Mouse (Mus musculus) spleen, embryonic (tissue): Measurements from ENCODE around the gene Palm3.

Experiments
- CTCF ChIA-PET: fragments of 350-600 bp; sonication (Branson Sonifier 250); formaldehyde crosslinking; loops from one replicate; lab custom pipeline; 2022; lab: Charles Lee

Palm3 gene

DNA sequence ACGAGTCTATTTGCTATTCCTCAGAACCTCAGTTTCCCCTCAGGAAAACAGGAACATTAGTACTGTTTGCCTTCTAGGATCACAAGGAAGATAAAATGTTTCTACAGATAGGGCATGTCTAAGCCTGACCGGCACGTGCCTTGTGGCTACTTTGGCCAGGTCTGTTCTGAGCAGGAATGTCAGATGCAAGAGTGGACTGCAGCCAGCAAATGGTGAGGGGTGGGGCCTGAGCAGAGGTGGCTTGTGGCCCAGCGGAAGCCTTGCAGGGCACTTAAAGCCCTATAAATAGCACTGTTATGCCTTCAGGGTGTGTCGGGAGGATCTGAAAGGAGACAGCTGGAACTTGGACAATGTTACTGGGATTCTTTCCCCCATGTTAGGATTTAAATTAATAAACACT, 1.8 kb downstream of the Palm3 start:
- CTCF ChIA-PET = no interaction called here

DNA sequence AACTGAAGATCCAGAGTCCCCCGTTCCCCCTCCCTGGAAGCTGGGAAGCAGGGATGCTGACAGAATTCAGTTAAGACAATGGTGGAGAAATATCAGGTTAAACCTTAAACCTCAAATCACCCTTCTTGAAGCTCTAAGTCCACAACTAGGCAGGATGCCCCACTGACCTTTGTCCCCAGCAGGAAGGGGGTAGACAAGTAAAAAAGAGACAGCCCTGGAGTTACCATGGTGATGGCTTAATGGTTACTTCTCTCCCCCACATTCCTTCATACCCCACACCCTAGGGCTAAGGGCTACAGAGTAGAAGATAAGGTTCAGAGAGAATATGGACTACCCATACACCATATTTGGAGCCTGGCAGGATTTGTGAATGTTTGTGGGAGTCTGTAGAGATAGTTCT, 2.4 kb downstream of the Palm3 start:
- CTCF ChIA-PET = interaction anchor here (0.6 kb wide), 1 partner anchor 16 kb away, joined by 8 read pairs; no protein-coding TSS in a partner anchor

DNA sequence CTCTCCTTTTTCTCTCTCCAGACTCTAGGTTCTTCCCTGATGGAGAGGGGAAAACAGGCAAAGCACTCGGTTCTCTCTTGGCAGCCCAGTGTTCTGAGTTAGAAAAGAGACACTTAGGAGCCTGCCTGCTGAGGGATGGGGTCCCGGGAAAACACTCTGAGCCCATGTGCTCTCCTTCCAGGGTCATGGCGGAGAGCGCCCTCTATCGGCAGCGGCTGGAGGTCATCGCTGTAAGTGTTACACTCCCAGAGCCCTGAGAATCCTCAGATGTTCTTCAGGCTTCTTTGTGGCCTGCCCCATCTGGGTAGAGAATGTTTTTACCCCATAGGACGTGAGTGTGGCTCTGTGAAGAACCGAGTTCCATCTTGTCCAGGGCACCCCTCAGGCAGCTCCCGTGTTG, 2.9 kb downstream of the Palm3 start:
- CTCF ChIA-PET = interaction anchor here (0.7 kb wide), 1 partner anchor 1011 kb away, joined by 6 read pairs; no protein-coding TSS in a partner anchor

DNA sequence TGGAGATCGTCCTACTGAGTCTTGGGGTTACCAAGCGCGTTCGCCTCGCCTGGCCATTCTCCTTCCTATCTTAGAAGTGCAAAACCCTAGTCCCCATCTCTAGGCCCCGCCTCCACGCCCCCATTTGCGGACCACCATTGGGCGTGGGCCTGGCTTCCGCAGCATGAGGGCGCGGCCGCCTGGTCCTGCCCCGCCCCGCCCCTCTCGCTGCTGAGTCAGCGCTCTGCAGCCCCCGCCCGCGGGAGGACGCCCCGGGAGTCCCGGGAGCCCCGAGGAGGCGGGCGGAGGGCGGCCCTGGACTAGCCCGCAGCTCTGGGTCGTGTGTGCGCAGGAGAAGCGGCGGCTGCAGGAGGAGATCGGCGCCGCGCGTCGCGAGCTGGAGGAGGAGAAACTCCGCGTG, 4.6 kb downstream of the Palm3 start:
- CTCF ChIA-PET = interaction anchor here (0.6 kb wide), 1 partner anchor 161 kb away, joined by 5 read pairs; no protein-coding TSS in a partner anchor

DNA sequence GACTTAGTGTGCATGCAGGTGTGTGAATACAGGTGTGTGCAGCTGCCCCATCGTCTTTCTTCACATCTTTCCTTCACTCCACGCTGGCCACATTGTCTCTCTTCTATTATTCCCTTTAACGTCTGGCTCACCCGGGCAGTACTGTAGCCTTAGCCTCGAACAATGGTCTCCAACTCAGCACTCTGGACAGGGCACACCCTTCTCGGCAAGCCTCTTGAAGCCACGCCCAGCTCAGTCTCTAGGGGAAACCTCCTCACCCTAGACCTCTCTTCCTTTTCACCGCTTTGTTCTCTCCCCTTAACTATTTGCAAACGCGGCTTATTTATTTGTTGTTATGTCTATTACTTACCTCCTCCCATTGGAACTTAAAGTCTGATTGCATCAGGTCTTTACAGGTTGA, 6.2 kb downstream of the Palm3 start:
- CTCF ChIA-PET = no interaction called here

DNA sequence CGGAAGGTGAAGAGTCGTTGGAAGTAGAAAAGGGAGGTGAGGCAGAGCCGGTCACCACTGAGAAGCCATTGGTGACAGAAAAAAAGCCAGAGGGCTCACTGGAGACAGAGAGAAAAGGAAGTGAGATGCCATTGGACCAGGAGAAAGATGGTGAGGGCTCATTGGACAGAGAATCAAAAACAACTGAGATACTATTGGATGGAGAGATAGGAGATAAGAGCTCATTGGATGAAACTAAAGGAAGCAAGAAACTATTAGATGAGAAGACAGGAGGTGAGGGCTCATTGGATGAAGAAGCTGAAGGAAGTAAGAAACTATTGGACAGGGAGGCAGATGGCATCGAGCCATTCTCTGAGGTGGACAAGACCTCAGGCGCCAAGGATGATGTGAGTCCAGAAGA, 8.0 kb downstream of the Palm3 start:
- CTCF ChIA-PET = no interaction called here

DNA sequence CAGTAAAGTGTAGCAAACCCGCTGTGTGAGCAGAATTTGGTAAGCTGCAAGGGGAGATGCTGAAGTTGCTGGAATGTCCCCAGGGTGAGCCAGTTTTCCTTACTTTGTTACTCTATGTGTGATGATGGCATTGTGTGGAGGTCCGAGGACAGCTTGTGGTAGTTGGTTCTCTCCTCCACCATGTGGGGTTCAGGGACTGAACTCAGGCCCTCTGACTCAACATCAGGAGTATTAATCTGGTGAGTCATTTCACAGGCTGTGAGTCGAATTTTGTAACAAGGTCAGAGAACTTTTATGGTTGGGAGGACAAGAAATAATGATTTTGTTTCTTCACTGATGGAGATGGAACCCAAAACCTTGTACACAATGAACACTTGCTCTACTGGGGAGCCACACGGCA, 11.5 kb downstream of the Palm3 start:
- CTCF ChIA-PET = no interaction called here

DNA sequence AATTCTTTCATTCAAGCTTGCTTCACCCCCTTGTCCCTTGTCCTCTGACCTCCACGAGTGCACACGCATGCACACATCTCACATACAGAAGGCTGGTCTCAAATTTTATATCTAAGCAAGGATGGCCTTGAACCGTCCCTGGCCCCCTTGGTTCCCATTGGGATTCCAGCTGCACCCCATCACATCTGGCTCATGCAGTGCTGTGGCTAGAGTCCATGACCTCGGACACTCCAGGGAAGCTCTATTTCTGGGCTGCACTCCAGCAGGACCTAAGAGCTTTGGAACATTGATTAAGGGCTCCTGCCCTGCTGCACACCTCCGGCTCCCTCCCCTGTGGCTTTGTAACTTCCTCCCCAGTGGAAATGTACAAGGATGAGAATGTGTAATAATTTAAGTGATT, 16.7 kb downstream of the Palm3 start:
- CTCF ChIA-PET = no interaction called here

DNA sequence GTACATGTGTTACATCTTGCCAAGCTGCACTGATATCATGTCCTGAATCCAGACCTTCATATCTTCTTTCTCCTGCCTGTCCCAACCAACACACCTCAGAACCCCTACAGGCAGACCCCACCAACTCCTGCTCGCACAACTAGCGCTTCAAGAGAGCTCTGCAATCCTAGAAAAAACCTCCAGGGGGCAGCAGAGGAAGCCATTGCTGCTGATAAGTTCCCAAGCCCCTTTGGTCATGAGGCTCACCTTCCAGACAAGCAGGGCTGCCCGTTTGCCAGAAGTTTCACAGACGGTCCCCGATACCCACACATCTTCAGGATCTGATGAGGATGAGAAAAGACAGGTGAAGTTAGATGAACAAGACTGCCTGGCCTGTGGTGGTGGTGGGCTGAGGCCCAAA, 17.8 kb downstream of the Palm3 start:
- CTCF ChIA-PET = interaction anchor here (0.7 to 1.4 kb wide), 5 partner anchors 8 to 159 kb away, joined by 3 to 5 read pairs (median 3); no protein-coding TSS in a partner anchor

DNA sequence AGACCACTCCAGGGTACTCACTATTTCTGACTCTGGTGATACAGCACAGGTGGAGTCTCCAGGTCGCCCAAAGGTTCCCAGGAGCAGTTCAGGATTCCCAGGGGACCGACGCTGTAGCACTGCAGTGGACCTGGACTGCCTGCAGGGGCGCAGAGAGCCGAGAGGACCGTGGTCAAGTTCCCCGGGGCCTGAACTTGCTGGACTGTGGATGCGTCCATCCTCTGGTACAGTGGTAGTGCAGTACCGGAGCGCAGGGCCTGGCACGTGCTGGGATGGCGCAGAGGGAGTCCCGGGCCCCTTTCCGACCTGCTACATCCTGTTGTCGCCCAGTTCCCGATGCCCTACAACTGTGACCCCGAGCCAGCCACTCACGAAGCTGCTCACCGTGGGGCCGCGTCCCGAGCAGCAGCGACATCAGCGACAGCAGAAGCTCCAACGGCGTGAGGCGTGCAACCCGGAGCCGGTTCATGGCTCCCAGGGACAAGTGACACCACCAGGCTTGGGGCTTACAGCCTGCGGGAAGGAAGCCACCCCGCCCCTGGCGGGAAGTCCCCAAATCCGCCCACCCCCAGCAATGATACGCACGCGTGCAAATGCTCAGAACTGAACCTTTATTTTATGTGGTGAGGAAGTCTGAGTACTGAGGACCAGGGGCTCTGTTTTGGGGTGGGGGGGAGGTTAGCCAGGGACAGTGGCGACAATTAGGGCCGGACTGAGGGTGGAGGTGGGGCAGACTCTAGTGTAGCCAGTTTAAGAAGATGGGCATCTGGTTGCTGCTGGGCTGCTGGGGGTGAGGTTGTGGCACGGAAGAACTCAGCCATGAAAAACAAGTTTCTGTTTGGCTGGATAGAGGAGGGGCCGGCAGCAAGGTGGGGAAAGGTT, 21.0 kb downstream of the Palm3 start, which contains the start of gene Il27ra:
TSS of gene Il27ra (minus strand) at position 524 of the 882 bp plus-strand sequence.
- CTCF ChIA-PET = interaction anchor here (0.5 kb wide), 1 partner anchor 89 kb away, joined by 26 read pairs; no protein-coding TSS in a partner anchor

DNA sequence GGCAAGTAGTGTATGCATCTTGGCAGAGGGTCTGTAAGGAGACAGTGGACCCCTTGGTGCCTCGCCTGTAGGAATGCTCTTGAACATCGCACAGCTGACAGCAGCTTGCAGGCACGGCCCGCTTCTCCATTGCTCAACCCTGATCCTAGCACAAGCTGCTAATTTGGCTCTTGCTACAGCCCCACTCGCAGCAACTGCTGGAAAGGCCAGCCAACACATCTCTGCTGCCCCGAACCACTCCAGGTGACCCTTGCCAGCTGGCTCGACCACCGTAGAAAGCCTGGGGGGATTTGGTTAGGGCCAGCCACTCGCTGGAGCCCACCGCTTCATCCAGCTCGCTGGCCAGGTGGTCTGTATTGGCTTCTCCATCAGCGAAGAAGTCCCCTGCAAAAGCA, 21.7 kb downstream of the Palm3 start:
- CTCF ChIA-PET = interaction anchor here (1.0 kb wide), 1 partner anchor 61 kb away, joined by 3 read pairs; no protein-coding TSS in a partner anchor

DNA sequence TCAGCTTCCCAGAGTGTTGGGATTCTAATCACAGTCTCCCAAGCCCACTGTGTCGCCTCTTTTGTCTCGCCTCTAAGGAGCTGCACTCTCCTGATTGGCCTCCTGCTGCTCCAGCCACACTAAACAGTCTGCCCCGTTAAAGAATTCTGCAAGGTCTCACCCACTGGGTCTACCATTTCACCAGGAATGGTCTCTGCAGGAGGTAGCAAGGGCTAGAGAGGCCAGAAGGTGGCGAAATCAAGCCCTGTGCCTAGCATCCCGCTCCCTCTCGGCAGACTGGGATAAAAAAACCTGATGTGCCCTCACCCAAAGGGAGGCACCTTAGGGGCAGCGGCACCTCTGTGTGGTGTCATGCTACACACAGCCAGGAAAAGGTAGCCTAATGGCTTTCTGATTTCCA, 22.8 kb downstream of the Palm3 start:
- CTCF ChIA-PET = no interaction called here

DNA sequence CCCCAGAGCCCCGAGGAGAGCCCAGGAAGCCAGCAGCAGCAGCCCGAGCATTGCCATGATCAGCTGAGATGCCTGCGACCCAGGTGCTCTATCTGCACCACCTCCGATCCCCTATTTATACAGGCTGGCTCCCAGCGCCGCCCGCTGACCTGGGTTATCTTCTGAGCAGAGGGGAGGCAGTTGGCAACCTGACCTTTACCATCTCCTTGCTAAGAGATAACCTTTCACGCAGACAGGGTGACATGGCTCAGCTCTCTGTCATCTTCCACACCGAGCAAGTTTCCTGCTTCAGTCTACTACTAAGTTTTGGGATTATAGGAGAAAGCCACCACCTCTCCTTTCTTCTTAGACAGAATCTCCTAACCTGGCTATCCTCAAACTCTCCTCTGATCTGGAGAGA, 23.6 kb downstream of the Palm3 start, which contains the start of gene Rln3:
TSS of gene Rln3 (minus strand) at position 101 of the 400 bp plus-strand sequence.
- CTCF ChIA-PET = interaction anchor here (0.6 kb wide), 1 partner anchor 1256 kb away, joined by 5 read pairs; no protein-coding TSS in a partner anchor

DNA sequence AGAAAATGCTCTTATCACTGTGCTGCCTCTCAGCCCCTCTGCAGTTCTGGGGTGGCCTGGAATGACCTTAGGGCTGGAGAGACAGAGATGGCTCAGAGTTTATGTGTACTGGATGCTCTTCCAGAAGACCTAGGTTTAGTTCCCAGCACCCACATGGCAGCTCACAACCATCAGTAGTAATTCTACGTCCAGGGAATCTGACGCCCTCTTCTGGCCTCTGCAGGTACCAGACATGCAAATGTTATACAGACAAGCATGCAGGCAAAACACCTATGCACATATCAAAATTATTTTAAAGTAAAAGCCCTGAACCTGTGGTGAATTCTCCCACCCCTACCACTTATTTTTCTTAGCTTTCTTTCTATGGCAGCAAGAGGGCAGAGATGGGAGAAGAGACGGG, 25.2 kb downstream of the Palm3 start:
- CTCF ChIA-PET = interaction anchor here (0.6 to 1.0 kb wide), 3 partner anchors 8 to 324 kb away, joined by 3 to 5 read pairs (median 3); no protein-coding TSS in a partner anchor

DNA sequence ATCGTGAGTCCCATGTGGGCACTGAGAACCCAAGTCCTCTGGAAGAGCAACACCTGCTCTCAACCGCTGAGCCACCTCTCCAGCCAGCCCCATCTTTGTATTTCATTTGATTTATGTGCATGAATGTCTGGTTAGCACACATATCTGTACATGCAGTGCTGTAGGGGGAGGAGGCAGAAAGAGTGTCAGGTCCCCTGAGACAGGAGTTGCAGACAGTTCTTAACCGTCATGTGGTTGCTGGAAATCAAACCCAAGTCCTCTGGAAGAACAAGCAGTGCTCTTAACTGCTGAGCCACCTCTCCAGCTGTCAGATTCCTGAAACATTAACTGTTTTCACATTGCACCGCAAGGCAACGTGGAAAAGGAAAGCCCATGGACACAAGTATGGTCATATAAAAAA, 26.9 kb downstream of the Palm3 start:
- CTCF ChIA-PET = no interaction called here

DNA sequence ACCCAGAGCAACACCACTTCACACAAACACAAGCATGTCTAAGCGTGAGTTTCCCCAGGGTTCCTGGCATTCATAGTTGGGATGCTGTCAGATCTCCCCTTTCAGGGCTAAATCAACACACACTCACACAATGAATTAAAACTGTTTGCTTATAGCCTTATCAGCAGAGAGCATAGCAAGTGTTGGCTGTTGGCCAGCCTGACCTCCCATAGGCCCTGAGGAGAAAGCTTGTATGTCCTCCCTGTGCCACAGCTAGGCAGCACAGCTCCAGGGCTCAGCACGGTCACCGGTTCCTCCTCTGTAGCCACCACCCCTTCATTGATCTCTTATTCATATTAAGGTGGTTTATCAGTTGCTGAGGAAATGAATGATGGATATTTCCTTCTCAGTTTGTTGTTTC, 31.5 kb downstream of the Palm3 start:
- CTCF ChIA-PET = no interaction called here

DNA sequence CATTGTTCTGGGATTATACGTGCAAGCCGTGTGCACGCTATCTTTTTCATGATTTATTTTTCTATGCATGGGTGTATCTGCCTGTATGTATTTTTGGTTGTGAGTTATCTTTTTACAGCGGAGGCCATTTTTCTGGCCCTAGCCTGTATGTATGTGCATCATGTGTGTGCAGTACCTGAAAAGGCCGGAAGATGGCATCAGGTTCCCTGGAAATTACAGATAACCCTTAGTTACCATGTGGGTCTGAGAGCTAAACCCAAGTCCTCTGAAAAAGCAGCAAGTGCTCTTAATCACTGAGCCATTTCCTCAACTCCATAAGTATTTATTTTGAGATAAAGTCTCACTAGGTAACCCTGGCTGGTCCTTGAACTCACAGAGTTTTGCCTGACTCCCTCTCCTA, 32.0 kb downstream of the Palm3 start:
- CTCF ChIA-PET = interaction anchor here (0.5 kb wide), 1 partner anchor 748 kb away, joined by 11 read pairs; no protein-coding TSS in a partner anchor

DNA sequence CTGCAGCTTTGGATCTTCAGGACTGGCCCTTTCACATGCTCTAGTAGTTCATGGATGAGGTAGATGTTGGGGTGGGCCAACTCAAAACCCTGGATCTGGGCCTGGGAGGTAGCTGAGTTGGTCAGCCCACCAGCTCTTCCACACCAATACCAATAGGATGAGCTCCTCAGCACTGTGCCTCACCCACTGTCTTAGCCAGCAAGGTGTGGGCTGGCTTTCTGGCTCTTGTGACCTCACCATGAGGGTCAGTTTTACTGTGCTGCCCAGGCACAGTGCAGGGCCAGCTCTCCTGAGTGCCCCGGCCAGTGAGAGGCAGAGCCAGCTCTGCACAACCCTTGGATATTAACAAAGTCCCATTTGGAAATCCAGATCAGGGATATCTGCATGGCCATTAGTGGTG, 36.6 kb downstream of the Palm3 start:
- CTCF ChIA-PET = no interaction called here

DNA sequence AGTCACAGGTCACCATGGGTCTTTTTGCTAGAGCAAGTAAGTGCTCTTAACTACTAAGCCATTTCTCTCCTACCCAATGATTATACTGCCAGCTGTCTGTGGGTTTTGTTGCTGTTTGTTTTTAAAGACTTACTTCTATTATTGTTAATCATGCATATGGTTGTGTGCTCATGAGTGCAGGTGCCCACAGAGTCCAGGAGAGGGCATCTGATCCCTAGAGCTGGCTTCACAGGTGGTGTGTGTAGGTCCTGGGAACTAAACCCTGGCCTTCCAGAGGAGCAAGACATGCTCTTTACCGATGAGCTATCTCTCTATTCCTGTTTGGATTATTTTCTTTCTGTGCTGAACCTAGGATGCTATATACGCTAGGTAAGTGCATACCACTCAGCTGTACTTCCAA, 38.0 kb downstream of the Palm3 start:
- CTCF ChIA-PET = no interaction called here

DNA sequence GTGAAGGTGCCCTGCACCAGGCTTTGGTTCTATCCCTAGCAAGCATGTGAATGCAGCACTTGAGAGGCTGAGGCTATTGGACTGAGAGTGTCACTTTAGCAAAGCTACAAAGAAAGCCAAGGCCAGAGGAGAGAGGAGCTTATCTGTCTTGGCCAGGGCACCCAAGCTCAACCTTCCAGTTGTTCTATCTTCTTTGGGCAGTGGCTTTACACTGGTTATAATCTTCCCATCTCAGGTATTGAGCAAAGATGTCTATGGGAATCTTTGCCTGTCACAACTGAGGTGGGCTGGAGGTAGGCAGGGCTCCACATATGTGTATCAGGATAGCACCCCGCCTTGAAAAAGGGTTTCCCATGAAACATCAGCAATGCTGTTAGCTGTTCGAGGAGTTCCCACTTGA, 39.0 kb downstream of the Palm3 start:
- CTCF ChIA-PET = no interaction called here

DNA sequence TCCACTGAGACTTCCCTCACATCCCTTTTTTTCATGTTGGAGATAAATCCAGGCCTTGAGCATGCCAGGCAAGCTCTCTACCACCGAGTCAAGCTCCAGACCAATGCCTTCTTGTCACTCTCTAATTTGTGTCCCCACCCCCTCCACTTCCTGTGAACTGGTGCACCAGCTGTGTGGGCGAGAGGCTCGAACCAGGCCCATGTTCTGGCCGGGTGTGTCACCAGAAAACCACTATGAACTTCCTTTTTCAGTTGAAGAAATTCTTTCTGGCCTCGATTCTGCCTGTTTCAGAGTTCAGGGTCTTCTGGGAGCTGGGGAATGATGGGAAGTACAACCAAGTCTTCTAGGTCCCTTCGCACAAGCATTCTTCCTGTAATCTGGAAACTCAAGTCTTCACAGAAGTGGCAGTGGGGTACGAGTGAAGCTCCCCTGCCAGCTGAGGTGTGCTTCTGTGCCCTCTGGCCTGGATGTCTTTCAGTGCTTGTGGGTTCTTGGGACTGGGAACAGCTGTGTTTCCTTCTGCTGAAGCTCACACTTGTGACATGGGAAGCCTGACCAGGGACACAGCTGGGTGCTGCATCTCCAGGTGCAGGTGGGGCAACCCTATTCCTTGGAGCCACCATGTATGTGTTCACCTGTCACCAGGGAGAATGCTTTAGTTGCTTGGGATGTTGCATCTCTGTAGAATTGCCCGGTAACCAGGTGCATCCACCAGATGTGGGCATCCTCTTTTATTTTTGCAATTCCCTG, 42.8 kb downstream of the Palm3 start:
- CTCF ChIA-PET = interaction anchor here (0.6 to 0.7 kb wide), 2 partner anchors 98 to 254 kb away, joined by 4 to 7 read pairs; no protein-coding TSS in a partner anchor

DNA sequence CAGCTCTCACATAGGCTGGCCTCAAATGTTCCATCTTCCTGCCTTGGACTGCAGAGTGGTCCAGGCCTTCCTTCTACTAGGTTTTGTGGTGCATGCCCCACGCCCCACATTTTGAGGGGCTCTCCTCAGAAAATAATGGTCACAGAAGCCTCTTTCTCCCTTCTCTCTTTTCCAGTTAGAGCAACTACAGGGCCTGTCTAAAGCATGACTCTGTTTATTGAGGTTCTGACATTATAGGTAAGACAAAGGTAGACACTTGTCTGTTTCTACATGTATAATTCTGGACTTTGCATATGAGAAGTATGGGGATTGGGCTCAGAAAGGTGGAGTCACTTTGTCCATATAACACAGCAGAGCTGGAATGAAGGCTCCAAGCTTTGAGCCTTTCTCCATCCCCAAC, 43.8 kb downstream of the Palm3 start, which contains the start of gene Gm10643:
TSS of gene Gm10643 (minus strand) at position 101 of the 400 bp plus-strand sequence.
- CTCF ChIA-PET = no interaction called here
